Mouse (Mus musculus) heart, embryonic 10.5 days (tissue): Measurements from ENCODE around the gene Uxs1. TPM values are rescaled to one million over a fixed set of nuclear protein-coding genes. Genes with fewer than 3 reads are reported as not detected.

Experiments
- DNase-seq: peaks from one replicate; pipeline ENCODE4 v3.0.0-alpha.2; 2017; ENCODE audit warnings: low spot score
- H3K27ac ChIP-seq: fragments of 300-500 bp; sonication (generic); 2 replicates; pipeline ENCODE4 v1.5.1; 2016; ENCODE audit warnings: mild to moderate bottlenecking
- H3K27me3 ChIP-seq: fragments of 300-500 bp; sonication (generic); 2 replicates; pipeline ENCODE4 v1.6.1; 2016; ENCODE audit warnings: mild to moderate bottlenecking; ENCODE audit not compliant: poor library complexity, insufficient read depth, severe bottlenecking
- H3K36me3 ChIP-seq: fragments of 300-500 bp; sonication (generic); 2 replicates; pipeline ENCODE4 v1.6.1; 2016; ENCODE audit warnings: mild to moderate bottlenecking, moderate library complexity
- H3K4me1 ChIP-seq: fragments of 300-500 bp; sonication (generic); 2 replicates; pipeline ENCODE4 v1.6.1; 2016; ENCODE audit warnings: mild to moderate bottlenecking
- H3K4me3 ChIP-seq: fragments of 300-500 bp; sonication (generic); 2 replicates; pipeline ENCODE4 v1.5.1; 2016; ENCODE audit warnings: mild to moderate bottlenecking, moderate library complexity
- H3K9me3 ChIP-seq: fragments of 300-500 bp; sonication (generic); 2 replicates; pipeline ENCODE4 v1.6.1; 2016; ENCODE audit warnings: mild to moderate bottlenecking, moderate library complexity
- WGBS: fragments of 180-500 bp; shearing (Covaris S2); methylation state at CpG from one replicate; pipeline ENCODE4 v1.1.7; 2016; 5-methylcytosine and 5-hydroxymethylcytosine counted together
- polyA plus RNA-seq: library from polyadenylated mRNA; unstranded; fragments of >200 nt; fragmentation: Nextera tagmentation; extraction: Ambion mirVana; gene quantifications from 2 replicates; pipeline ENCODE4 v1.2.1, GENCODE M21; 2016

Uxs1 gene
- polyA plus RNA-seq, 1 experiment from 2014 or later = 15.6 TPM

- Histone ChIP-seq H3K36me3 (peaks cover 42% of the 10 kb centered on the region), H3K27ac (no peak overlapping the region), H3K4me3 (no peak overlapping the region), H3K9me3 (no peaks in the 10 kb centered on the region), H3K27me3 (no peaks in the 10 kb centered on the region), H3K4me1 (no peaks in the 10 kb centered on the region)
- 90% methylated on average over 8 of the region's 8 CpGs for WGBS
- no peak for DNase-seq
Observed at GRCm38 (mm10) chr1:43754448-43755312, 72.9 kb downstream of the Uxs1 start.

DNA sequence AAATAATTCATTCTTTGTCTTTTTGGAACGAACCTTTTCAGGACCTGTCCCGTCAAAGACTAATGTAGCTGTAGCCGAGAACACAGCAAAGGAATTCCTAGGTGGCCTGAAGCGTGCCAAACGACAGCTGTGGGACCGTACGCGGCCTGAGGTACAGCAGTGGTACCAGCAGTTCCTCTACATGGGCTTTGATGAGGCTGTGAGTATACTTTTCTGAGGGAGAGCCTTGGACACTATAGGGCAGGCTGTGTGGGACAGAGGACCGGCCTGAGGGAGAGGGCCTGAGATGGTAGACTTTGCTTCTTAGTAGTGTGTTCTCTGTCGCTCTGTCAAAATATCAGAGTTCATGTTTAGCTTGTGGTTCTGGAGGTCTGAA, 89.1 kb downstream of the Uxs1 start:
- H3K4me3 ChIP-seq = no peak overlapping the region
- WGBS = 86% methylated on average over 10 of the region's 10 CpGs
- H3K36me3 ChIP-seq = no peaks in the 10 kb centered on the region

DNA sequence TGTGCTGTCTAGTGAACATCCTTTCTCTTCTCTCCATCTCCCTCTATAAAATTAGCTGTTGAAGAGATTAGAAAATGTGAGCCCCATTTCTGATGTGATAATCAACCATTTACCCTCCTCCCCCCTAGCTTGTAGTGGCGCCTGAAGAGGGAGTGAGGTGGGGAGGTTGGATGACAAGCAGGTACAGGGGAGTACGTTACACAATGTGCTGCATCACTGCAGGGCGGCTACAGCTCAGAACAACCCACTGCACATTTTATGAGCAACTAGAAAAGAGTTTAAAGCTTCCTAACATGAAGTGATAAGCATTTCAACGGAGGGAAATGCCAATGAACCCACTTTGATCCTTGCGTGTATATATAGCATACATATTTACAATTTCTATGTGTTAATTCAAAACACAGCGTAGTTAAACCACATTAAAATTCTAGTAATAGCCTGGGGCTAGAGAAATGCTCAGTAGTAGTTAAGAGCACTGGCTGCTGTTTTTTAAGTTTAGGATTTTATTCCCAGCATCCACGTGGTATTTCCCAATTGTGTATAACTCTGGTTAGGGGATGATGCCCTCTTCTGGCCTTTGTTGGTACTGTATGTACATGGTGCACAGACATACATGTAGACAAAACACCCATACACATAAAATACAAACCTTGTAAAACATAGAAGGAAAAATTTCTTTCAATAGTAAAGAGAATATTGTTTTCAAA, 89.6 kb downstream of the Uxs1 start:
- Histone ChIP-seq H3K36me3 (no peaks in the 10 kb centered on the region), H3K27ac (no peak overlapping the region), H3K4me1 (no peaks in the 10 kb centered on the region), H3K27me3 (no peaks in the 10 kb centered on the region), H3K9me3 (no peaks in the 10 kb centered on the region), H3K4me3 (no peak overlapping the region)
- WGBS = 70% methylated on average over 7 of the region's 7 CpGs
- no peak for DNase-seq

More for the DNA sequence above, 89.1 kb downstream of the Uxs1 start:
- H3K27me3 ChIP-seq = no peaks in the 10 kb centered on the region
- H3K4me1 ChIP-seq = no peaks in the 10 kb centered on the region
- DNase-seq = no peak
- no peak overlapping the region for H3K27ac ChIP-seq
- H3K9me3 ChIP-seq = no peaks in the 10 kb centered on the region

- 83% methylated on average over 1 of the region's 1 CpGs for WGBS
- no peak for DNase-seq
- H3K9me3 ChIP-seq = no peaks in the 10 kb centered on the region
Observed at GRCm38 (mm10) chr1:43732657-43733056, 94.9 kb downstream of the Uxs1 start.

GRCm38 (mm10) chr1:43732100-43732499, 95.5 kb downstream of the Uxs1 start:
- Histone ChIP-seq H3K36me3 (no peaks in the 10 kb centered on the region), H3K4me1 (0 out of 2 replicates have a peak, but pooled peaks cover 3% of the 10 kb centered on the region), H3K27me3 (no peaks in the 10 kb centered on the region), H3K27ac (no peak overlapping the region), H3K4me3 (no peak overlapping the region), H3K9me3 (no peaks in the 10 kb centered on the region)
- no peak for DNase-seq
- 76% methylated on average over 4 of the region's 4 CpGs for WGBS

More at GRCm38 (mm10) chr1:43732657-43733056, 94.9 kb downstream of the Uxs1 start:
- Histone ChIP-seq H3K4me3 (no peak overlapping the region), H3K27ac (no peak overlapping the region), H3K4me1 (0 out of 2 replicates have a peak, but pooled peaks cover 3% of the 10 kb centered on the region), H3K36me3 (no peaks in the 10 kb centered on the region), H3K27me3 (no peaks in the 10 kb centered on the region)

DNA sequence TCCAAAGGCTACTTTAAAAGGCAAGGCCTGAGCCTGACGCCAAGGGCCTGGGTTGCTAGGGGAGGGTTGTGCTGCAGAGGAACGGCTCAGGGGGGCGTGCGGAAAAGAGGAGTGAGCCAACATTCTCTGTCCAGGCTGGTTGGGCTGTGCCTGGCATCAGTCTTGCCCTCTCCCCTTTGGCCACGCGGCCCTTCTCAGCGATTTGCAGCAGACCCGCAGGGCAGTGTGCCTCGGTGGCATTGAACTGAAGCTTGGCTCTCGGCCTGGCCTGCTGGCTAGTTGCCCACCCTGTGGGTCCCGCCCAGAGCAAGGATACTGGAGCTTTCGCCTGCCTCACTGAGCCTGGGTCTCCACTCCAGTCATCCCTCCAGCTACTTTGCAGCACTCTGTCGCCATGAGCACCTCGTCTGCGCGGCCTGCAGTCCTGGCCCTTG, 97.1 kb downstream of the Uxs1 start, which contains the start of gene 1500015O10Rik:
Gene 1500015O10Rik (plus strand): TSS at position 112 of the 434 bp plus-strand sequence.
- 0 out of 2 replicates have a peak within 1 kb of the TSS, but pooled peaks have one; percentile 18 for H3K27ac ChIP-seq
- H3K27me3 ChIP-seq = no peaks in the 10 kb centered on the region
- H3K4me3 ChIP-seq = no peak within 1 kb of the TSS
- H3K9me3 ChIP-seq = no peaks in the 10 kb centered on the region
- no peaks in the 10 kb centered on the region for H3K36me3 ChIP-seq
- 55% methylated on average over 16 of the region's 16 CpGs for WGBS
- DNase-seq = no peak
- 0 out of 2 replicates have a peak, but pooled peaks cover 3% of the 10 kb centered on the region for H3K4me1 ChIP-seq

- no peaks in the 10 kb centered on the region for H3K36me3 ChIP-seq
- no peaks in the 10 kb centered on the region for H3K4me1 ChIP-seq
- WGBS = 45% methylated on average over 1 of the region's 1 CpGs
- H3K4me3 ChIP-seq = no peak overlapping the region
- no peaks in the 10 kb centered on the region for H3K27me3 ChIP-seq
- H3K27ac ChIP-seq = no peak overlapping the region
- no peak for DNase-seq
- H3K9me3 ChIP-seq = no peaks in the 10 kb centered on the region
Observed at GRCm38 (mm10) chr1:43722459-43722858, 105.1 kb downstream of the Uxs1 start.

GRCm38 (mm10) chr1:43718793-43719192, 108.8 kb downstream of the Uxs1 start:
- 72% methylated on average over 2 of the region's 2 CpGs for WGBS
- H3K9me3 ChIP-seq = no peaks in the 10 kb centered on the region
- no peaks in the 10 kb centered on the region for H3K36me3 ChIP-seq
- H3K4me1 ChIP-seq = no peaks in the 10 kb centered on the region
- no peak overlapping the region for H3K27ac ChIP-seq
- H3K27me3 ChIP-seq = no peaks in the 10 kb centered on the region
- DNase-seq = no peak
- H3K4me3 ChIP-seq = no peak overlapping the region

GRCm38 (mm10) chr1:43717967-43718366, 109.6 kb downstream of the Uxs1 start:
- Histone ChIP-seq H3K4me1 (no peaks in the 10 kb centered on the region), H3K27ac (no peak overlapping the region), H3K27me3 (no peaks in the 10 kb centered on the region), H3K36me3 (no peaks in the 10 kb centered on the region), H3K9me3 (no peaks in the 10 kb centered on the region), H3K4me3 (no peak overlapping the region)
- WGBS = 80% methylated on average over 7 of the region's 7 CpGs
- no peak for DNase-seq

GRCm38 (mm10) chr1:43714841-43715240, 112.8 kb downstream of the Uxs1 start:
- H3K4me3 ChIP-seq = no peak overlapping the region
- WGBS = 83% methylated on average over 2 of the region's 2 CpGs
- no peaks in the 10 kb centered on the region for H3K9me3 ChIP-seq
- no peaks in the 10 kb centered on the region for H3K4me1 ChIP-seq
- no peak for DNase-seq
- no peaks in the 10 kb centered on the region for H3K36me3 ChIP-seq
- H3K27ac ChIP-seq = no peak overlapping the region
- H3K27me3 ChIP-seq = no peaks in the 10 kb centered on the region

- Histone ChIP-seq H3K4me1 (peaks cover 21% of the 10 kb centered on the region), H3K27ac (peak overlapping the region; percentile 88), H3K9me3 (no peaks in the 10 kb centered on the region), H3K27me3 (no peaks in the 10 kb centered on the region), H3K36me3 (no peaks in the 10 kb centered on the region), H3K4me3 (peak overlapping the region; percentile 6; the same call in 1 of the 2 replicates)
- peak; percentile 93 for DNase-seq
- WGBS = 12% methylated on average over 4 of the region's 4 CpGs
Observed at GRCm38 (mm10) chr1:43698577-43699000, 129.0 kb downstream of the Uxs1 start.
